Mouse (Mus musculus): ENCODE data around the gene Capn3.

GRCm38 (mm10) chr2:120481921-120482320 is 26.1 kb downstream of the Capn3 start:
- TF ChIP-seq CTCF (IDR thresholded peaks at IDR 0.05; ENCODE audit: low read depth) (no peak), EP300 (IDR thresholded peaks at IDR 0.05; ENCODE audit: low read depth) (no peak)

All from liver, embryonic 14.5 days (tissue).